Mouse (Mus musculus) liver, embryonic 14.5 days (tissue): ENCODE results near the gene Abhd8. TPM values are rescaled to one million over a fixed set of nuclear protein-coding genes. Genes with fewer than 3 reads are reported as not detected.

Experiments
- ATAC-seq: fragments of 200-750 bp; cut with Nextera tagmentation; 2 replicates; pipeline ENCODE4 v1.8.0; 2017; ENCODE audit warnings: moderate number of reproducible peaks, mild to moderate bottlenecking, moderate library complexity; ENCODE audit not compliant: insufficient read depth
- DNase-seq, 3 experiments: peaks; one replicate each; pipeline ENCODE4 v3.0.0-alpha.2; 2012 to 2013; ENCODE audit warnings: low read depth in 3 of 3, low spot score in 3 of 3
- H3K27ac ChIP-seq: fragments of 300-500 bp; sonication (generic); 2 replicates; pipeline ENCODE4 v1.5.1; 2014; ENCODE audit warnings: moderate library complexity, mild to moderate bottlenecking, control low read depth, inconsistent platforms
- H3K27me3 ChIP-seq: fragments of 300-500 bp; sonication (generic); 2 replicates; pipeline ENCODE4 v1.6.1; 2014; ENCODE audit warnings: mild to moderate bottlenecking, low read length, moderate library complexity; ENCODE audit not compliant: control insufficient read depth, insufficient read depth
- H3K36me3 ChIP-seq: fragments of 300-500 bp; sonication (generic); replicated peaks from 2 replicates; pipeline ENCODE4 v1.6.1; 2014; ENCODE audit warnings: low read depth; ENCODE audit not compliant: control insufficient read depth, insufficient read depth
- H3K4me1 ChIP-seq, 2 experiments: fragments of 200-500 bp in 1 of 2; fragments of 300-500 bp in 1 of 2; sonication (generic) in 1 of 2; replicated peaks; 2 replicates each; pipeline ENCODE4 v1.6.1; 2012 to 2014; ENCODE audit warnings: antibody characterized with exemption in 1 of 2, inconsistent platforms in 1 of 2, low read length in 1 of 2; ENCODE audit not compliant: control insufficient read depth in 2 of 2, insufficient read depth in 2 of 2
- H3K4me2 ChIP-seq: fragments of 300-500 bp; sonication (generic); 2 replicates; pipeline ENCODE4 v1.6.1; 2014; ENCODE audit warnings: low read depth, mild to moderate bottlenecking, control low read depth, moderate library complexity
- H3K4me3 ChIP-seq, 2 experiments: fragments of 200-500 bp in 1 of 2; fragments of 300-500 bp in 1 of 2; sonication (generic) in 1 of 2; 2 replicates each; pipeline ENCODE4 v1.5.1; 2012 to 2014; ENCODE audit warnings: low read depth in 2 of 2, low read length in 2 of 2, mild to moderate bottlenecking in 2 of 2, control low read depth in 1 of 2, inconsistent platforms in 1 of 2, moderate library complexity in 1 of 2; ENCODE audit not compliant: insufficient read depth in 1 of 2
- H3K9ac ChIP-seq: fragments of 300-500 bp; sonication (generic); replicated peaks from 2 replicates; pipeline ENCODE4 v1.6.1; 2014; ENCODE audit warnings: mild to moderate bottlenecking, control low read depth, moderate library complexity
- H3K9me3 ChIP-seq: fragments of 300-500 bp; sonication (generic); 2 replicates; pipeline ENCODE4 v1.6.1; 2016; ENCODE audit warnings: low read length, mixed read lengths; ENCODE audit not compliant: control insufficient read depth
- CTCF ChIP-seq: IDR thresholded peaks from 2 replicates; pipeline ENCODE4 v1.5.1; 2016; ENCODE audit warnings: antibody characterized with exemption, low read depth, control low read depth
- EP300 ChIP-seq: IDR thresholded peaks from 2 replicates; pipeline ENCODE4 v1.6.1; 2016; ENCODE audit warnings: antibody characterized with exemption, low read depth
- WGBS: fragments of 180-500 bp; shearing (Covaris S2); extraction: QIAGEN DNeasy Blood & Tissue Kit; methylation state at CpG from one replicate; pipeline ENCODE4 v1.1.7; 2014; ENCODE audit not compliant: insufficient replicate concordance; 5-methylcytosine and 5-hydroxymethylcytosine counted together
- polyA plus RNA-seq, 2 experiments: library from polyadenylated mRNA; depleted of rRNA in 1 of 2; stranded (reverse) in 1 of 2; unstranded in 1 of 2; fragments of >200 nt; fragmentation: Nextera tagmentation in 1 of 2; extraction: Ambion mirVana in 1 of 2; gene quantifications; 2 replicates each; pipeline versions ENCODE4 v1.2.1 to v1.2.3; 2012 to 2014

Abhd8 gene
- polyA plus RNA-seq, 2 experiments = 5.3 to 6.6 TPM

- WGBS = 69% methylated on average over 8 of the region's 8 CpGs
- DNase-seq = no peak
- H3K27me3 ChIP-seq = no peaks in the 10 kb centered on the region
- peak overlapping the region; percentile 71 to 94; a peak in 3 of 4 replicates for H3K4me3 ChIP-seq
- peaks cover 19 to 25% of the 10 kb centered on the region in 2 experiments for H3K4me1 ChIP-seq
- peak overlapping the region; percentile 82 for H3K4me2 ChIP-seq
- no peak for ATAC-seq
- peak overlapping the region; percentile 70 for H3K9ac ChIP-seq
- H3K27ac ChIP-seq = no peak overlapping the region
- TF ChIP-seq CTCF (no peak), EP300 (no peak)
- no peaks in the 10 kb centered on the region for H3K9me3 ChIP-seq
- H3K36me3 ChIP-seq = peaks cover 2% of the 10 kb centered on the region; the same call in 1 of the 2 replicates
These were observed 2.3 kb upstream of the Abhd8 start for GRCm38 (mm10) chr8:71465733-71466132.

GRCm38 (mm10) chr8:71464513-71465500 lies 1.4 kb upstream of the Abhd8 start, which contains the start of gene Mrpl34:
TSS of gene Mrpl34 (plus strand) at chr8:71464959.
- Histone ChIP-seq H3K36me3 (peaks cover 2% of the 10 kb centered on the region; the same call in 1 of the 2 replicates), H3K9ac (peak within 1 kb of the TSS; percentile 70), H3K27ac (peak within 1 kb of the TSS; percentile 77), H3K4me2 (peak within 1 kb of the TSS; percentile 82), H3K4me1 (peaks cover 14 to 20% of the 10 kb centered on the region in 2 experiments), H3K4me3 (peak within 1 kb of the TSS; percentile 71 to 94), H3K9me3 (no peaks in the 10 kb centered on the region), H3K27me3 (no peaks in the 10 kb centered on the region)
- TF ChIP-seq CTCF (peak; percentile 99), EP300 (0 out of 2 replicates have a peak, but pooled peaks have one; percentile 36)
- ATAC-seq = peak; percentile 79
- under 1% methylated on average over 59 of the region's 59 CpGs for WGBS
- DNase-seq = peak; percentile 99 to 100 (median 99)

- WGBS = 7% methylated on average over 16 of the region's 16 CpGs
- peak in 1 of 3 experiments; percentile 29 for DNase-seq
These were observed 669 bp downstream of the Abhd8 start for GRCm38 (mm10) chr8:71462786-71463185.

GRCm38 (mm10) chr8:71462191-71462590 lies 1.3 kb downstream of the Abhd8 start:
- TF ChIP-seq EP300 = no peak
- TF ChIP-seq CTCF = no peak
- Histone ChIP-seq H3K4me2 (peak overlapping the region; percentile 82), H3K9me3 (no peaks in the 10 kb centered on the region), H3K27ac (no peak overlapping the region), H3K27me3 (no peaks in the 10 kb centered on the region), H3K4me3 (no peak overlapping the region; a peak in 1 of 4 replicates), H3K36me3 (peaks cover 2% of the 10 kb centered on the region; the same call in 1 of the 2 replicates), H3K9ac (no peak overlapping the region; the same call in 1 of the 2 replicates), H3K4me1 (peaks cover 11 to 18% of the 10 kb centered on the region in 2 experiments)
- WGBS = 63% methylated on average over 4 of the region's 4 CpGs
- ATAC-seq (no peak), DNase-seq (no peak)

More at GRCm38 (mm10) chr8:71462786-71463185, 669 bp downstream of the Abhd8 start:
- Histone ChIP-seq H3K36me3 (peaks cover 2% of the 10 kb centered on the region; the same call in 1 of the 2 replicates), H3K27me3 (no peaks in the 10 kb centered on the region), H3K4me3 (peak overlapping the region; percentile 68 to 71), H3K9me3 (no peaks in the 10 kb centered on the region), H3K9ac (peak overlapping the region; percentile 80), H3K4me2 (peak overlapping the region; percentile 82), H3K27ac (no peak overlapping the region), H3K4me1 (peaks cover 11 to 17% of the 10 kb centered on the region in 2 experiments)
- TF ChIP-seq CTCF (no peak), EP300 (no peak)
- no peak for ATAC-seq
